Mouse (Mus musculus) cerebellum, postnatal 4 days (tissue): ENCODE measurements around the gene Prop1.

Source experiments
- DNase-seq, 2 experiments: peaks; one replicate each; pipeline ENCODE4 v3.0.0; 2022; ENCODE audit warnings: low spot score in 2 of 2, mixed read lengths in 1 of 2

Prop1 gene

GRCm38 (mm10) chr11:50953665-50954064 is at the start of gene Prop1:
Prop1 (minus strand) TSS chr11:50953765.
- no peak for DNase-seq

- no peak for DNase-seq
These were observed 49.7 kb upstream of the Prop1 start, which contains the start of gene Olfr51 for GRCm38 (mm10) chr11:51003296-51003695. Olfr51 (plus strand) TSS chr11:51003596.

- DNase-seq = no peak
These were observed 28.1 kb upstream of the Prop1 start, which contains the start of gene Olfr1377 for GRCm38 (mm10) chr11:50981667-50982066. Olfr1377 (plus strand) TSS chr11:50981967.

GRCm38 (mm10) chr11:50977216-50977615 is 23.7 kb upstream of the Prop1 start:
- no peak for DNase-seq

GRCm38 (mm10) chr11:50966230-50966629 is 12.7 kb upstream of the Prop1 start, which contains the start of gene Olfr1378:
Olfr1378 (plus strand) TSS chr11:50966530.
- no peak for DNase-seq

- DNase-seq = no peak
These were observed 11.3 kb upstream of the Prop1 start for GRCm38 (mm10) chr11:50964886-50965285.

- no peak for DNase-seq
These were observed 1.3 kb downstream of the Prop1 start for GRCm38 (mm10) chr11:50952290-50952689.

- DNase-seq = no peak
These were observed 10.1 kb downstream of the Prop1 start, which contains the start of gene 4933414I15Rik for GRCm38 (mm10) chr11:50943506-50943905. 4933414I15Rik (minus strand) TSS chr11:50943765.

GRCm38 (mm10) chr11:50942386-50942785 is 11.2 kb downstream of the Prop1 start:
- DNase-seq = no peak

GRCm38 (mm10) chr11:50939621-50940366 is 13.8 kb downstream of the Prop1 start:
- peak in 1 of 2 experiments; percentile 22 for DNase-seq

- DNase-seq = no peak
These were observed 15.1 kb downstream of the Prop1 start for GRCm38 (mm10) chr11:50938435-50938834.

- DNase-seq = no peak
These were observed 21.5 kb downstream of the Prop1 start for GRCm38 (mm10) chr11:50932040-50932439.

GRCm38 (mm10) chr11:50931451-50931866 is 22.1 kb downstream of the Prop1 start, which contains the start of gene Zfp354b:
Zfp354b (minus strand) TSS chr11:50931633.
- peak; percentile 61 to 82 for DNase-seq

- no peak for DNase-seq
These were observed 22.5 kb downstream of the Prop1 start for GRCm38 (mm10) chr11:50931021-50931420.

- no peak for DNase-seq
These were observed 23.0 kb downstream of the Prop1 start for GRCm38 (mm10) chr11:50930469-50931014.

GRCm38 (mm10) chr11:50915671-50916320 is 37.8 kb downstream of the Prop1 start, which contains the start of gene Zfp2:
Zfp2 (minus strand) TSS chr11:50916165.
- DNase-seq = peak; percentile 85 to 90

GRCm38 (mm10) chr11:50914461-50914860 is 39.1 kb downstream of the Prop1 start:
- no peak for DNase-seq

GRCm38 (mm10) chr11:50913301-50913700 is 40.3 kb downstream of the Prop1 start:
- DNase-seq = no peak

GRCm38 (mm10) chr11:50908136-50908535 is 45.4 kb downstream of the Prop1 start:
- DNase-seq = no peak
